Mouse (Mus musculus) forebrain, embryonic 16.5 days (tissue): ENCODE results near the gene Olfr1420. TPM values are rescaled to one million over a fixed set of nuclear protein-coding genes. Genes with fewer than 3 reads are reported as not detected.
"Not testable (repeated sequence)": the region's sequence is repeated elsewhere in the genome, so short reads cannot be mapped to it uniquely, and the experiment has no call there.

Experiments
- ATAC-seq: fragments of 200-750 bp; cut with Nextera tagmentation; 2 replicates; pipeline ENCODE4 v1.8.0; 2017; ENCODE audit warnings: mild to moderate bottlenecking, moderate library complexity
- H3K27ac ChIP-seq: fragments of 300-500 bp; sonication (generic); 2 replicates; pipeline ENCODE4 v1.5.1; 2014; ENCODE audit warnings: low read length, control low read depth
- H3K27me3 ChIP-seq: fragments of 300-500 bp; sonication (generic); replicated peaks from 2 replicates; pipeline ENCODE4 v1.6.1; 2014; ENCODE audit warnings: low read length; ENCODE audit not compliant: control insufficient read depth, insufficient read depth
- H3K36me3 ChIP-seq: fragments of 300-500 bp; sonication (generic); 2 replicates; pipeline ENCODE4 v1.6.1; 2014; ENCODE audit not compliant: control insufficient read depth, insufficient read depth
- H3K4me1 ChIP-seq: fragments of 300-500 bp; sonication (generic); replicated peaks from 2 replicates; pipeline ENCODE4 v1.6.1; 2014; ENCODE audit warnings: low read length; ENCODE audit not compliant: control insufficient read depth, insufficient read depth
- H3K4me2 ChIP-seq: fragments of 300-500 bp; sonication (generic); 2 replicates; pipeline ENCODE4 v1.6.1; 2014; ENCODE audit warnings: mild to moderate bottlenecking, low read length, control low read depth
- H3K4me3 ChIP-seq: fragments of 300-500 bp; sonication (generic); replicated peaks from 2 replicates; pipeline ENCODE4 v1.5.1; 2014; ENCODE audit warnings: mild to moderate bottlenecking, low read length, control low read depth
- H3K9ac ChIP-seq: fragments of 300-500 bp; sonication (generic); replicated peaks from 2 replicates; pipeline ENCODE4 v1.6.1; 2014; ENCODE audit warnings: low read depth, low read length, control low read depth
- H3K9me3 ChIP-seq: fragments of 300-500 bp; sonication (generic); 2 replicates; pipeline ENCODE4 v1.6.1; 2016; ENCODE audit warnings: low read length; ENCODE audit not compliant: control insufficient read depth
- WGBS: fragments of 180-500 bp; shearing (Covaris S2); extraction: QIAGEN DNeasy Blood & Tissue Kit; methylation state at CpG from one replicate; pipeline ENCODE4 v1.1.7; 2014; 5-methylcytosine and 5-hydroxymethylcytosine counted together
- polyA plus RNA-seq: library from polyadenylated mRNA; unstranded; fragments of >200 nt; fragmentation: Nextera tagmentation; extraction: Ambion mirVana; gene quantifications from 2 replicates; pipeline ENCODE4 v1.2.1, GENCODE M21; 2015

The Olfr1420 gene
- polyA plus RNA-seq, 1 experiment from 2014 or later, result not detected

DNA sequence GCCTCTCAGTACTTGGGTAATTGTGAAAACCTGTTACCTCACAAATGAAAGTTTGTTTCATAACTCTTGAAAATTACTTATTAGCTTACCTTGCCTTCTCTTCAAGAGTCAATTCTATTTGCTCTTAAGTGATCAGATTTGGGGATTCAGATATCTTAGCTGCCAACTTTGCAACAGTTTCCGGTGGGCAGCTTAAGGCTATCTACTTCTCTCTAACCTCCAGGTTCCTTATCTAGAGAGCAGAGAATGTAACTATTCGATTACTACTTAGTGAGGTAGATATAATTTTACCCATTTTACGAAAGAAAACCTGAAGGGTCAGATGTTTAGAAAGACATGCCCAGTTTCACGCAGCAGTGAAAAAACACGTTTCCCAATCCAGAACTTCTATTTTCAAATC lies 24.7 kb downstream of the Olfr1420 start:
- Histone ChIP-seq H3K36me3 (peaks cover 3% of the 10 kb centered on the region; the same call in 1 of the 2 replicates), H3K4me1 (peaks cover 23% of the 10 kb centered on the region), H3K4me3 (peak overlapping the region; percentile 56), H3K27ac (no peak overlapping the region), H3K4me2 (peak overlapping the region; percentile 80), H3K9me3 (no peaks in the 10 kb centered on the region), H3K27me3 (no peaks in the 10 kb centered on the region), H3K9ac (no peak overlapping the region)
- WGBS, result 97% methylated on average over 5 of the region's 5 CpGs
- no peak for ATAC-seq

DNA sequence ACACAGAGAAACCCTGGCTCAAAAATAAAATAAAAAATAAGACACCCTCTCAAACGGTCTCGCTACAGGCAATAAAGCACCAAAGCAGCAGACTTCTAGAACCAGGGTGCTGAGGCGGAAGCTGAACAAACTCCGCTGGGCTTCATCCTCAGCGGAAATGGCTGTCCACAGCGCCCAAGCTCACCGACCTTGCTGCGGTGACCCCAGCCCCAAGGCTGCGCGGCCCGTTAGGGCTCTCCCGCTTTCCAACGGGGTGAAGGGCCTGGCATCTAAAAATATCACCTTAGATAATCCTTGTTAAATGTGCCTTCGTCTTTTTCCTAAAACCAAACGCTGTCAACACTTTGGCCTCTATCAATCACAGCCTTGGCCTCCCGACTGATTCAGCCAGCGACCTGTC lies 25.2 kb downstream of the Olfr1420 start:
- peak; percentile 22 for ATAC-seq
- H3K9ac ChIP-seq, result peak overlapping the region; percentile 66
- H3K27me3 ChIP-seq, result no peaks in the 10 kb centered on the region
- peaks cover 3% of the 10 kb centered on the region; the same call in 1 of the 2 replicates for H3K36me3 ChIP-seq
- peaks cover 29% of the 10 kb centered on the region for H3K4me1 ChIP-seq
- peak overlapping the region; percentile 67 for H3K27ac ChIP-seq
- peak overlapping the region; percentile 56 for H3K4me3 ChIP-seq
- WGBS, result 4% methylated on average over 17 of the region's 17 CpGs
- peak overlapping the region; percentile 80 for H3K4me2 ChIP-seq
- H3K9me3 ChIP-seq, result no peaks in the 10 kb centered on the region

DNA sequence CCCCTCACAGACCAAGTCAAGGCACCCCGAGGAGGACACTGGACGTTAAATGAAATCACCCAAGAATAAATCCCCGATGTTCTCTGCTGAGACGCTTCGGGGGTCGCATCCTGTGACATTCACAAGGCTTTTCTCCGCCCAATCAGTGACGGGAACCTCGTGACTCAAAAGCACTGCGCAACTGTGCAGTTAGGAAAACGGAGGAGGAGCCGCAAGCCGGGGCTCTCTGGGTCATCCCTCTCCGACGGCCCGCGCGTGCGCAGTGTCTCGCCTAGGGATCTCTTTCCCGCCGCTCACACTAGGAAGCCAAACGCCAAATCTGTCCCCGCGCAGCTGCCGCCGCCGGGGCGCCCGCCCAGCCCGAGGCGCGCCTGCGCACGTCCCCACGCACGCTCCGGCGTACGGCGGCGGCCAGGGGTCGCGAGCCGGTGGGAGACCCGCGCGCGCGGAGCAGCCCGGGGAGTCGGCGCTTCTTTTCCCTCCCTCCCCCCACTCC lies 25.7 kb downstream of the Olfr1420 start, which contains the start of gene Patl1:
Patl1 (plus strand) TSS at position 363 of the 496 bp plus-strand sequence.
- H3K9me3 ChIP-seq, result no peaks in the 10 kb centered on the region
- H3K4me2 ChIP-seq, result peak within 1 kb of the TSS; percentile 80
- no peaks in the 10 kb centered on the region for H3K27me3 ChIP-seq
- WGBS, result under 1% methylated on average over 50 of the region's 53 CpGs
- H3K36me3 ChIP-seq, result peaks cover 3% of the 10 kb centered on the region; the same call in 1 of the 2 replicates
- peak within 1 kb of the TSS; percentile 69 for H3K9ac ChIP-seq
- peak; percentile 97 for ATAC-seq
- H3K27ac ChIP-seq, result peak within 1 kb of the TSS; percentile 77
- H3K4me3 ChIP-seq, result peak within 1 kb of the TSS; percentile 56
- peaks cover 29% of the 10 kb centered on the region for H3K4me1 ChIP-seq

DNA sequence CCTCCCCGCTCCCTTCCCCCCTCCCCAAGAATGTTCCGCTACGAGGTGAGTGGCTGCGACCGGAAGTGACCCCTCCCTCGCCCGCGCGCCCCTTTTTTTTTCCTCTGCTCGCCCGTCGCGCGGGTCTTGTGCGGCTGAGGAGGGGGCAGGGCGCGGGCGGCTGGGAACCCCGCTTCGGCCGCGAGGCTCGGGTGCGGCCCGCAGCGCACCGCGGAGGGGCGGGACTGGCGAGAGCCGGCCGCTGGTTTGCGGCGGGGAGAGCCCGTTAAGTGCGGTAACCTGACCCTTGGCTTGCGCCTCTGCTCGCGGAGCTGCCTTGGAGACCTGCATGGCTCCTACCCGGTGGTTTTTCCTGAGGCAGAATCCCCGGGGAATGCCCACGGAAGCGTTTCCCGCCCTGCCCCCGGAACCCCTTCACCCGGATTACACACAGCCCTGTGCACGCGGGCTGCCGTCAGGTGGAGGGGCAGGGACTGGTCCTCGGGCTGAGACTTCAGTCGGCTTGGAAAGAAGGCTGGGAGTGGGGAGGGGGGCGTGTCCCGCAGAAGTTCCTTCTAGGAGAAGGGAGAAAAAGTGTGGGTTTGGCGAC lies 26.3 kb downstream of the Olfr1420 start:
- peak; percentile 61 for ATAC-seq
- H3K27ac ChIP-seq, result peak overlapping the region; percentile 77
- WGBS, result under 1% methylated on average over 44 of the region's 54 CpGs

DNA sequence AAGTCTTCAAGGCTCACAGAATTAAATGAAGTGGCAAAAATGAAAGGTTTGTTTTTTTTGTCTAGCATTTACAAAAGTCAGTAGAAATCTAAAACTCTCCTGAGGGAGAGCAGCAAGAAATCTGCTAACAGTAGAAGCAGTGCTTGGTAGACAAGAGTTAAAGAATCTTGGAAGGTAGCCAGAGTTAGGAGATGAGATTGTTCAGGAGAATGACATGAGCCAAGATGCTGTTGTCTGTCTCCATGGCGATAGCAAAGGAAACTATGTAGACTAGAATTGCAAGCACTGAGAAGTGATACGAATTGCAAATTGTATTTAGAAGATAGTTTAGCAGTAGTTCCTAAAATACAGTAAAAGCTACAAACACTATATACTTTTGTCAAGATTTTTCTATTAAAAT lies 29.4 kb downstream of the Olfr1420 start:
- no peak overlapping the region for H3K27ac ChIP-seq
- 3% methylated on average over 2 of the region's 2 CpGs for WGBS
- H3K9me3 ChIP-seq, result no peaks in the 10 kb centered on the region
- no peaks in the 10 kb centered on the region for H3K27me3 ChIP-seq
- peaks cover 10% of the 10 kb centered on the region for H3K36me3 ChIP-seq
- H3K4me1 ChIP-seq, result peaks cover 29% of the 10 kb centered on the region
- H3K4me3 ChIP-seq, result no peak overlapping the region
- H3K9ac ChIP-seq, result no peak overlapping the region
- ATAC-seq, result no peak
- no peak overlapping the region for H3K4me2 ChIP-seq

More for the DNA sequence above, 26.3 kb downstream of the Olfr1420 start:
- Histone ChIP-seq H3K4me3 (peak overlapping the region; percentile 56), H3K9ac (peak overlapping the region; percentile 69), H3K36me3 (peaks cover 3% of the 10 kb centered on the region; the same call in 1 of the 2 replicates), H3K4me1 (peaks cover 29% of the 10 kb centered on the region), H3K4me2 (peak overlapping the region; percentile 72), H3K9me3 (no peaks in the 10 kb centered on the region), H3K27me3 (no peaks in the 10 kb centered on the region)

DNA sequence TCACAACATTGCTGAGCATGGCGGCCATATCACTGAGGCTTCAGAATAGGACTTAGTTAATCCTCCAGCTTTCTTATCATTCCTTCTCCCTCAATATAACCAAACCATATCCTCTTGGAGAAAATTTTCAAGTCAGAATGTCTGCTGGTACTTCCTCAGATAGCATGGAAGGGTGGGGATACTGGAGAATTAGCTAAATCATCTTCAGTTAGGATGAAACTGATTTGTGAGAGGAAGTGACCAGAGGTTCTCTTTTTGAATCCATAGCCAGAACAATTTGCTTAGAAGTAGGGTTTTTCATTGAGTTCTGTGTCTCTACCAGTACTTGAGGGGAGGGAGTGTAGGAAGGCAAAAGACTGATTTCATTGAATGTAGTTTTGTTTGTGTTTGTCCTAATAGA lies 35.7 kb downstream of the Olfr1420 start:
- no peak for ATAC-seq

DNA sequence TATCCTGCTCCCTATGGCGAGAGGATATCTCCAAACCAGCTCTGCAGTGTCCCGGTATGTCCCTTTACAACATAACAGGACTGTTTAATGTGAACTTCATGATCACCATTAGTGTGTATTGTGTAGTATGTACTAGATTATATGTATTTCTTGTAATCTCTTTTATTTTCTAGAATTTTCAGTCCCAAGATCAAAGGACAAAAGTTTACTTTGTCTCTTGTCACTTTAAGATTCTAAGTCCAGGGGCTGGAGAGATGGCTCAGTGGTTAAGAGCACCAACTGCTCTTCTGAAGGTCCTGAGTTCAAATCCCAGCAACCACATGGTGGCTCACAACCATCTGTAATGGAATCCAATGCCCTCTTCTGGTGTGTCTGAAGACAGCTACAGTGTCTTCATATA lies 36.1 kb downstream of the Olfr1420 start:
- H3K27ac ChIP-seq, H3K4me2 ChIP-seq, H3K9me3 ChIP-seq, H3K9ac ChIP-seq, H3K27me3 ChIP-seq, H3K4me1 ChIP-seq, ATAC-seq, H3K4me3 ChIP-seq: not testable (repeated sequence)
- H3K36me3 ChIP-seq, result peaks cover 41% of the 10 kb centered on the region
- 100% methylated on average over 2 of the region's 2 CpGs for WGBS

More for the DNA sequence above, 35.7 kb downstream of the Olfr1420 start:
- Histone ChIP-seq H3K9ac (no peak overlapping the region), H3K27ac (no peak overlapping the region), H3K4me2 (no peak overlapping the region), H3K4me3 (no peak overlapping the region), H3K27me3 (no peaks in the 10 kb centered on the region), H3K9me3 (no peaks in the 10 kb centered on the region), H3K36me3 (peaks cover 41% of the 10 kb centered on the region), H3K4me1 (no peaks in the 10 kb centered on the region)
- 93% methylated on average over 1 of the region's 1 CpGs for WGBS

DNA sequence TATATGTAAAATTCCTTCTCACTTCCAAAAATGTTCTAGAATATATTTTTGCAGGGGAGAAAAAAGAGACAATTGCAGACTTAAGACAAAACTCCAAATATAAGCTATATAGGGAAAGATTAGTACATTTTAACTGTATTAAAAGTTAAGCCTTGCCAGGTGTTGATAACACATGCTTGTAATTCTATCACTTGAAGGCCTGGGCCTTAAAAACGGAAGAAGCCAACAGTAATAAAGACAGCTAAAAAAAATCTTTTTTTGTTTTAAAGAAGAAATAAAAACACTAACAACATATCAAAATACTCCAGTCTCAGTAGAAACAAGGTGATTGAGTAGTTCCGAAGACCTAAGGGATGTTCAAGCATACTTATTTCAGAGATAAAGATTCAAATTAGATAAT lies 40.0 kb downstream of the Olfr1420 start:
- no peak for ATAC-seq
- peaks cover 38% of the 10 kb centered on the region for H3K36me3 ChIP-seq
- H3K27ac ChIP-seq, result no peak overlapping the region
- no peaks in the 10 kb centered on the region for H3K4me1 ChIP-seq
- H3K9ac ChIP-seq, result no peak overlapping the region
- no peaks in the 10 kb centered on the region for H3K27me3 ChIP-seq
- WGBS, result 98% methylated on average over 2 of the region's 2 CpGs
- no peaks in the 10 kb centered on the region for H3K9me3 ChIP-seq
- H3K4me3 ChIP-seq, result no peak overlapping the region
- no peak overlapping the region for H3K4me2 ChIP-seq

DNA sequence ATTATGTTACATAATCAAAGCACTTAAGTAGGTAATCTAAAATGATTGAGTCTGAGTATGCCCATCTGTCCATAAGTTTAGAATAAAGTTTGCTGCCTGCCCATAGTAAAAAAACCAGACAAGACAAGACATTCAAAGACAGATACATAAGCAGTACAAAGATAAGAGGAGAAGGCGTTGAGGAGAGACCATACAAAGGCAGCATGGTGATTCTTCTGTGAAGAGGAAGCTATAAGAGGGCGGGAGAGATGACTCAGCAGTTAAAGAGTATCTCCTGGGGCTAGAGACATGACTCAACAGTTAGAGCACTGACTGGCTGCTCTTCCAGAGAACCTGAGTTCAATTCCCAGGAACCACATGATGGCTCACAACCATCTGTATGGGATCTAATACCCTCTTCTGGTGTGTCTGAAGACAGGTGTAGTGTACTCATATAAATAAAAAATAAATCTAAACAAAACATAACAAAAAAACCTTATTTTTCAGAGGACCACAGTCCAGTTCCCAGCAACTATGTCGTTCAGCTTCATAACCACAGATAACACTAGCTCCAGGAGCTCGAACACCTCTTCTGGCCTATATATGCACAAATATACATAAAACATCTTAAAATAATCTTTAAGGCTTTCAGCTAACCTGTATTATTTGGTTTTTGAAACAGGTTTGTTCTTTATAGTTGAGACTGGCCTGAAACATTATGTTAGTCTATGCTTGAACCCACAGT lies 41.8 kb downstream of the Olfr1420 start:
- no peaks in the 10 kb centered on the region for H3K4me1 ChIP-seq
- no peak overlapping the region for H3K27ac ChIP-seq
- no peaks in the 10 kb centered on the region for H3K9me3 ChIP-seq
- H3K36me3 ChIP-seq, result peaks cover 42% of the 10 kb centered on the region
- no peaks in the 10 kb centered on the region for H3K27me3 ChIP-seq
- H3K4me2 ChIP-seq, result no peak overlapping the region
- H3K4me3 ChIP-seq, result no peak overlapping the region
- H3K9ac ChIP-seq, result no peak overlapping the region
- WGBS, result 99% methylated on average over 4 of the region's 4 CpGs
- ATAC-seq, result no peak
